Mouse (Mus musculus) layer of hippocampus, adult 18-20 months (tissue): ENCODE results near the gene Ado. TPM values are rescaled to one million over a fixed set of nuclear protein-coding genes. Genes with fewer than 3 reads are reported as not detected.

Experiments
- DNase-seq, 2 experiments: peaks; one replicate each; pipeline ENCODE4 v3.0.0; 2022; ENCODE audit warnings: low spot score in 2 of 2
- long read RNA-seq: library from polyadenylated mRNA; stranded (forward); transcript quantifications from one replicate; pipeline ENCODE4 v2.0.0, GENCODE M21; 2021
- total RNA-seq, 2 experiments: library from RNA; stranded (reverse); gene quantifications; 2 replicates each; pipeline ENCODE4 v1.2.3; 2021

Ado gene
- 10 to 100 TPM; 35.4 to 35.7 TPM for total RNA-seq
- long read RNA-seq, full-length matches to known transcripts = 38 of 38 reads
- long read RNA-seq, partial matches to known transcripts = 0 of 38 reads
- long read RNA-seq, other reads (novel, unspliced or antisense) = 0 of 38 reads

GRCm38 (mm10) chr10:67548877-67549731, at the start of gene Ado:
Ado (minus strand) TSS chr10:67548955.
- DNase-seq = peak; percentile 95 to 97

- no peak for DNase-seq
These were observed 46.5 kb upstream of the Ado start for GRCm38 (mm10) chr10:67595278-67595677.

- no peak for DNase-seq
These were observed 37.3 kb upstream of the Ado start for GRCm38 (mm10) chr10:67585873-67586610.

GRCm38 (mm10) chr10:67581698-67582285, 33.0 kb upstream of the Ado start:
- no peak for DNase-seq

- DNase-seq = no peak
These were observed 31.1 kb upstream of the Ado start for GRCm38 (mm10) chr10:67579830-67580229.

GRCm38 (mm10) chr10:67573310-67573709, 24.6 kb upstream of the Ado start:
- DNase-seq = no peak

GRCm38 (mm10) chr10:67571443-67571842, 22.7 kb upstream of the Ado start:
- DNase-seq = no peak

- DNase-seq = no peak
These were observed 20.8 kb upstream of the Ado start for GRCm38 (mm10) chr10:67569539-67569938.

- DNase-seq = no peak
These were observed 17.3 kb upstream of the Ado start for GRCm38 (mm10) chr10:67566104-67566503.

GRCm38 (mm10) chr10:67564509-67564908, 15.8 kb upstream of the Ado start:
- DNase-seq = no peak

- DNase-seq = no peak
These were observed 12.4 kb upstream of the Ado start for GRCm38 (mm10) chr10:67561185-67561584.

GRCm38 (mm10) chr10:67559765-67560394, 11.1 kb upstream of the Ado start:
- DNase-seq = no peak

- DNase-seq = peak in 1 of 2 experiments; percentile 26
These were observed 9.3 kb upstream of the Ado start for GRCm38 (mm10) chr10:67558053-67558452.

- no peak for DNase-seq
These were observed 397 bp downstream of the Ado start for GRCm38 (mm10) chr10:67548261-67548854.

- DNase-seq = peak in 1 of 2 experiments; percentile 7
These were observed 900 bp downstream of the Ado start for GRCm38 (mm10) chr10:67547850-67548260.

- no peak for DNase-seq
These were observed 8.2 kb downstream of the Ado start for GRCm38 (mm10) chr10:67540591-67540990.

GRCm38 (mm10) chr10:67539401-67539730, 9.4 kb downstream of the Ado start:
- no peak for DNase-seq

GRCm38 (mm10) chr10:67538585-67539400, 10.0 kb downstream of the Ado start:
- DNase-seq = peak in 1 of 2 experiments; percentile 23

GRCm38 (mm10) chr10:67538106-67538505, 10.6 kb downstream of the Ado start:
- no peak for DNase-seq
